Mouse (Mus musculus) ES-E14 (cell line): ENCODE data around the gene Smap1. TPM values are rescaled to one million over a fixed set of nuclear protein-coding genes. Genes with fewer than 3 reads are reported as not detected.
"Not testable (repeated sequence)": the region's sequence is repeated elsewhere in the genome, so short reads cannot be mapped to it uniquely, and the experiment has no call there.

Experiments used
- DNase-seq: peaks from one replicate; pipeline ENCODE4 v3.0.0-alpha.2; 2013; ENCODE audit warnings: low read depth, low spot score
- H3K27ac ChIP-seq: 2 replicates; pipeline ENCODE4 v1.5.1; 2012; ENCODE audit warnings: low read depth, mild to moderate bottlenecking, low read length, moderate library complexity, mixed read lengths; ENCODE audit not compliant: poor library complexity, insufficient read depth, severe bottlenecking
- H3K36me3 ChIP-seq: 2 replicates; pipeline ENCODE4 v1.6.1; 2012; ENCODE audit warnings: mild to moderate bottlenecking, low read length, moderate library complexity, mixed read lengths; ENCODE audit not compliant: control insufficient read depth, poor library complexity, insufficient read depth, severe bottlenecking
- H3K4me1 ChIP-seq, 2 experiments: fragments of 150-350 bp in 1 of 2; sonication (generic) in 1 of 2; 2 replicates each; pipeline ENCODE4 v1.6.1; 2012; ENCODE audit warnings: low read length in 2 of 2, mild to moderate bottlenecking in 1 of 2, mixed read lengths in 1 of 2; ENCODE audit not compliant: control insufficient read depth in 2 of 2, insufficient read depth in 2 of 2, poor library complexity in 1 of 2
- H3K4me3 ChIP-seq, 2 experiments: fragments of 150-350 bp in 1 of 2; sonication (generic) in 1 of 2; 2 replicates each; pipeline ENCODE4 v1.5.1; 2012; ENCODE audit warnings: low read length in 2 of 2, low read depth in 1 of 2, mild to moderate bottlenecking in 1 of 2, mixed read lengths in 1 of 2; ENCODE audit not compliant: insufficient read depth in 1 of 2, poor library complexity in 1 of 2, severe bottlenecking in 1 of 2
- H3K9ac ChIP-seq: 2 replicates; pipeline ENCODE4 v1.6.1; 2012; ENCODE audit warnings: low read depth, mild to moderate bottlenecking, low read length, mixed read lengths; ENCODE audit not compliant: poor library complexity, insufficient read depth, severe bottlenecking
- H3K9me3 ChIP-seq: fragments of 150-350 bp; sonication (generic); 2 replicates; pipeline ENCODE4 v1.6.1; 2012; ENCODE audit warnings: low read depth, mild to moderate bottlenecking, low read length; ENCODE audit not compliant: control insufficient read depth, insufficient read depth
- CHD2 ChIP-seq: IDR thresholded peaks from 2 replicates; pipeline ENCODE4 v1.6.1; 2014; ENCODE audit warnings: mild to moderate bottlenecking, low read depth, low read length, inconsistent platforms
- HCFC1 ChIP-seq: IDR thresholded peaks from 2 replicates; pipeline ENCODE4 v1.6.1; 2012; ENCODE audit warnings: low read length, inconsistent platforms, borderline replicate concordance; ENCODE audit not compliant: insufficient read depth
- MAFK ChIP-seq: IDR thresholded peaks from 2 replicates; pipeline ENCODE4 v1.6.1; 2014; ENCODE audit warnings: mild to moderate bottlenecking, low read depth, low read length, inconsistent platforms; ENCODE audit not compliant: insufficient read depth
- ZC3H11A ChIP-seq: IDR thresholded peaks from 2 replicates; pipeline ENCODE4 v1.6.1; 2012; ENCODE audit warnings: low read depth, mild to moderate bottlenecking, inconsistent platforms, low read length, borderline replicate concordance
- ZNF384 ChIP-seq: IDR thresholded peaks from 2 replicates; pipeline ENCODE4 v1.6.1; 2012; ENCODE audit warnings: low read depth, low read length, inconsistent platforms
- in situ Hi-C, 2 experiments: fragments of 600-800 bp; cut with MboI; formaldehyde crosslinking; loops; one replicate each; pipeline ENCODE4 v1.15.1; 2025; ENCODE audit warnings: low sequenced_read_pairs in 2 of 2, inconsistent platforms in 1 of 2; ENCODE audit not compliant: unreplicated experiment in 2 of 2
- total RNA-seq: library from RNA; depleted of rRNA; stranded (reverse); fragments of 300-350 nt; gene quantifications from 2 replicates; pipeline ENCODE4 v1.2.3, GENCODE M21; 2012; rRNA removed

Smap1 gene
- total RNA-seq: 36.3 and 41.3 TPM in 2 replicates

- H3K4me1 ChIP-seq: no peaks in the 10 kb centered on the region; a peak in 1 of 4 replicates
- peak; percentile 23; the same call in 1 of the 2 replicates for TF ChIP-seq HCFC1
- no peak for TF ChIP-seq CHD2
- no peaks in the 10 kb centered on the region for H3K36me3 ChIP-seq
- no peaks in the 10 kb centered on the region for H3K9me3 ChIP-seq
- DNase-seq: peak; percentile 55
- in situ Hi-C loops: no loop called here
- peak within 1 kb of the TSS; percentile 90 for H3K9ac ChIP-seq
- H3K27ac ChIP-seq: no peak within 1 kb of the TSS
- H3K4me3 ChIP-seq: peak within 1 kb of the TSS; percentile 85 to 98
Measured at GRCm38 (mm10) chr1:23921711-23922529, at the start of gene Smap1. TSS of gene Smap1 (minus strand) at chr1:23922317.

DNA sequence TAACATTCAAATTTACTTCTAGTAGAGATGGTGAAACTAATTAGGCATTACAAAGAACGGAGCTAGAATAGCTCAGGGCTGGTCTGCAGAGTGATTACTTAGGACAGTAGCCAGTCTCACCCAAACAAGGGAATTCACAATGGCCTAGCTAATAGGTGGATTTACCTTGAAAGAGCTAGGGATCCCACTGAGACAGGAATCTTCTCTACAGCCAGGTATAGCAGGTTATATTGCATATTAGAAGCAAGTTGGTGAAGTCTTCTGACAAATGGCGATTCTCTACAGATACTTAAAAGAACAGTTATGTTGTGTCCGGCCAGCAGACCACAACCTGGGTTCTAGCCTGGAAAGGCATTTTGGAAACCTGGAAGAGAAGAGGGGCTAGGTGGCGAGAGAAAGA lies 49.0 kb upstream of the Smap1 start:
- peaks cover 2 to 30% of the 10 kb centered on the region in 2 experiments; a peak in 2 of 4 replicates for H3K4me1 ChIP-seq
- DNase-seq, H3K36me3 ChIP-seq, H3K9ac ChIP-seq, H3K9me3 ChIP-seq, H3K4me3 ChIP-seq, in situ Hi-C loops, H3K27ac ChIP-seq: not testable (repeated sequence)

- TF ChIP-seq HCFC1 (no peak), ZC3H11A (no peak), ZNF384 (no peak), CHD2 (no peak), MAFK (no peak)
- H3K4me1 ChIP-seq: peaks cover 2 to 32% of the 10 kb centered on the region in 2 experiments; a peak in 2 of 4 replicates
- H3K9ac ChIP-seq: peak overlapping the region; percentile 31; the same call in 1 of the 2 replicates
- H3K27ac ChIP-seq: no peak overlapping the region; the same call in 1 of the 2 replicates
- no peaks in the 10 kb centered on the region for H3K36me3 ChIP-seq
- in situ Hi-C loops: no loop called here
- no peaks in the 10 kb centered on the region for H3K9me3 ChIP-seq
- DNase-seq: no peak
- H3K4me3 ChIP-seq: peak overlapping the region; percentile 15 to 16; a peak in 3 of 4 replicates
Measured at GRCm38 (mm10) chr1:23968027-23968725, 46.1 kb upstream of the Smap1 start.

GRCm38 (mm10) chr1:23966226-23966625 lies 44.1 kb upstream of the Smap1 start:
- Histone ChIP-seq H3K9me3 (no peaks in the 10 kb centered on the region), H3K36me3 (no peaks in the 10 kb centered on the region), H3K9ac (no peak overlapping the region), H3K27ac (no peak overlapping the region), H3K4me1 (peaks cover 0 to 27% of the 10 kb centered on the region in 2 experiments; a peak in 2 of 4 replicates), H3K4me3 (no peak overlapping the region)
- no peak for DNase-seq
- TF ChIP-seq MAFK (no peak), CHD2 (no peak), ZC3H11A (no peak), ZNF384 (no peak), HCFC1 (no peak)
- in situ Hi-C loops: no loop called here
